Mouse (Mus musculus) erythroid progenitor cell, adult 5-6 weeks (primary cell): ENCODE measurements at regions not wholly inside any gene's neighbourhood (a gene's known extent, or its start where the extent isn't known, plus 50 kb on each side); places are given as distances from the start of the nearest gene placed in this dataset.

ENCODE experiments used
- ATAC-seq: replicated peaks from 2 replicates; pipeline ENCODE4 v1.8.0; 2016; ENCODE audit warnings: moderate number of reproducible peaks, mild to moderate bottlenecking, moderate TSS enrichment, inconsistent platforms; ENCODE audit not compliant: poor library complexity, low FRiP score, severe bottlenecking

GRCm38 (mm10) chr8:44762731-44763130, 172.5 kb upstream of the Fat1 start:
- ATAC-seq: no peak

GRCm38 (mm10) chr8:44765194-44765593, 170.1 kb upstream of the Fat1 start:
- no peak for ATAC-seq

GRCm38 (mm10) chr8:44765677-44766076, 169.6 kb upstream of the Fat1 start:
- ATAC-seq: no peak

- ATAC-seq: no peak
These were observed 169.0 kb upstream of the Fat1 start for GRCm38 (mm10) chr8:44766111-44766873.

- ATAC-seq: no peak
These were observed 168.0 kb upstream of the Fat1 start for GRCm38 (mm10) chr8:44767271-44767670.

- no peak for ATAC-seq
These were observed 156.0 kb upstream of the Fat1 start for GRCm38 (mm10) chr8:44779212-44779611.

- ATAC-seq: no peak
These were observed 152.8 kb upstream of the Fat1 start for GRCm38 (mm10) chr8:44782421-44782820.

GRCm38 (mm10) chr8:44785161-44785560, 150.1 kb upstream of the Fat1 start:
- no peak for ATAC-seq

GRCm38 (mm10) chr8:44786740-44787139, 148.5 kb upstream of the Fat1 start:
- ATAC-seq: no peak

- ATAC-seq: no peak
These were observed 147.0 kb upstream of the Fat1 start for GRCm38 (mm10) chr8:44788290-44788689.

GRCm38 (mm10) chr8:44799513-44799912, 135.7 kb upstream of the Fat1 start:
- ATAC-seq: no peak

GRCm38 (mm10) chr8:44800827-44801273, 134.4 kb upstream of the Fat1 start:
- ATAC-seq: no peak

GRCm38 (mm10) chr8:44801604-44802206, 133.5 kb upstream of the Fat1 start:
- ATAC-seq: no peak

- ATAC-seq: no peak
These were observed 132.9 kb upstream of the Fat1 start for GRCm38 (mm10) chr8:44802331-44802730.

GRCm38 (mm10) chr8:44804414-44805178, 130.7 kb upstream of the Fat1 start:
- ATAC-seq: no peak

- ATAC-seq: no peak
These were observed 129.9 kb upstream of the Fat1 start for GRCm38 (mm10) chr8:44805179-44805815.

- ATAC-seq: no peak
These were observed 122.9 kb upstream of the Fat1 start for GRCm38 (mm10) chr8:44812360-44812759.

GRCm38 (mm10) chr8:44817532-44818157, 117.6 kb upstream of the Fat1 start:
- no peak for ATAC-seq

- no peak for ATAC-seq
These were observed 116.0 kb upstream of the Fat1 start for GRCm38 (mm10) chr8:44819270-44819669.

GRCm38 (mm10) chr8:44819691-44820090, 115.6 kb upstream of the Fat1 start:
- ATAC-seq: no peak
